Mouse (Mus musculus) midbrain, embryonic 12.5 days (tissue): ENCODE data around the gene Podxl2. TPM values are rescaled to one million over a fixed set of nuclear protein-coding genes. Genes with fewer than 3 reads are reported as not detected.

Experiments used
- ATAC-seq: fragments of 200-750 bp; cut with Nextera tagmentation; 2 replicates; pipeline ENCODE4 v1.8.0; 2017; ENCODE audit warnings: low read depth, moderate TSS enrichment, moderate library complexity; ENCODE audit not compliant: low FRiP score
- H3K27ac ChIP-seq: fragments of 300-500 bp; sonication (generic); replicated peaks from 2 replicates; pipeline ENCODE4 v1.5.1; 2016; ENCODE audit warnings: mild to moderate bottlenecking
- H3K27me3 ChIP-seq: fragments of 300-500 bp; sonication (generic); 2 replicates; pipeline ENCODE4 v1.6.1; 2016; ENCODE audit warnings: mild to moderate bottlenecking
- H3K36me3 ChIP-seq: fragments of 300-500 bp; sonication (generic); 2 replicates; pipeline ENCODE4 v1.6.1; 2016
- H3K4me1 ChIP-seq: fragments of 300-500 bp; sonication (generic); 2 replicates; pipeline ENCODE4 v1.6.1; 2016
- H3K4me2 ChIP-seq: fragments of 300-500 bp; sonication (generic); replicated peaks from 2 replicates; pipeline ENCODE4 v1.6.1; 2016; ENCODE audit warnings: mild to moderate bottlenecking, moderate library complexity
- H3K4me3 ChIP-seq: fragments of 300-500 bp; sonication (generic); 2 replicates; pipeline ENCODE4 v1.5.1; 2016; ENCODE audit warnings: mild to moderate bottlenecking
- H3K9ac ChIP-seq: fragments of 300-500 bp; sonication (generic); replicated peaks from 2 replicates; pipeline ENCODE4 v1.6.1; 2016; ENCODE audit warnings: mild to moderate bottlenecking, moderate library complexity
- H3K9me3 ChIP-seq: fragments of 300-500 bp; sonication (generic); 2 replicates; pipeline ENCODE4 v1.6.1; 2016; ENCODE audit warnings: mild to moderate bottlenecking
- whole genome bisulfite sequencing: fragments of 180-500 bp; shearing (Covaris S2); methylation state at CpG from one replicate; pipeline ENCODE4 v1.1.7; 2016; 5-methylcytosine and 5-hydroxymethylcytosine counted together
- polyA plus RNA-seq: library from polyadenylated mRNA; unstranded; fragments of >200 nt; fragmentation: Nextera tagmentation; extraction: Ambion mirVana; gene quantifications from 2 replicates; pipeline ENCODE4 v1.2.1, GENCODE M21; 2016

The Podxl2 gene
- polyA plus RNA-seq, 1 experiment from 2014 or later: 305 TPM

- Histone ChIP-seq H3K27ac (peak overlapping the region; percentile 82; the same call in 1 of the 2 replicates), H3K36me3 (peaks cover 41% of the 10 kb centered on the region), H3K9me3 (no peaks in the 10 kb centered on the region), H3K27me3 (0 out of 2 replicates have a peak, but pooled peaks cover 6% of the 10 kb centered on the region), H3K9ac (peak overlapping the region; percentile 65; the same call in 1 of the 2 replicates), H3K4me3 (peak overlapping the region; percentile 81), H3K4me2 (peak overlapping the region; percentile 91), H3K4me1 (peaks cover 19% of the 10 kb centered on the region)
- WGBS: 73% methylated on average over 7 of the region's 7 CpGs
- no peak for ATAC-seq
These were observed 31.6 kb downstream of the Podxl2 start for GRCm38 (mm10) chr6:88843241-88843640.

DNA sequence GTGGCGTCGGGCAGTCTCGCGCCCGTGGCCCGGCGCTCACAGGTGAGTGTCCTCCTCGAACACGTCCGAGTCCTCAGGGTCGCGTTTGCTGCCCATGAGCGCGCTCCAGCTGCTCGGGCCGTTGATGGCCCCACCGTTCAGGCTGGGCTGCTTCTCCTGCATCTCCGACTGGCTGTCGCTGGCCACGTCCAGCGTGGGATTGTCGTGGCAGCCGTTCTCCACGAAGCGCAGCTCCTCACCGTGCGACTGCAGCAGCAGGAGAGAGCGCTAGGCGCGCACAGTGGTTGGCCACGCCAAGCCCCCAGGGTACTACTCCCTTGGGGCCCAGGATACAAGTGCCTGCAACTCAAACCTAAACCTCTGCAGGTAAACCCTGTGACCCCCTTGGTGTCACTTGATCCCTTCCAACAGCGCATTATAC, 32.1 kb downstream of the Podxl2 start:
- H3K9me3 ChIP-seq: no peaks in the 10 kb centered on the region
- H3K4me2 ChIP-seq: peak overlapping the region; percentile 91
- H3K27me3 ChIP-seq: 0 out of 2 replicates have a peak, but pooled peaks cover 6% of the 10 kb centered on the region
- no peak for ATAC-seq
- peaks cover 19% of the 10 kb centered on the region for H3K4me1 ChIP-seq
- peak overlapping the region; percentile 81 for H3K4me3 ChIP-seq
- peak overlapping the region; percentile 82 for H3K27ac ChIP-seq
- H3K36me3 ChIP-seq: peaks cover 41% of the 10 kb centered on the region
- WGBS: under 1% methylated on average over 32 of the region's 32 CpGs
- peak overlapping the region; percentile 65 for H3K9ac ChIP-seq

DNA sequence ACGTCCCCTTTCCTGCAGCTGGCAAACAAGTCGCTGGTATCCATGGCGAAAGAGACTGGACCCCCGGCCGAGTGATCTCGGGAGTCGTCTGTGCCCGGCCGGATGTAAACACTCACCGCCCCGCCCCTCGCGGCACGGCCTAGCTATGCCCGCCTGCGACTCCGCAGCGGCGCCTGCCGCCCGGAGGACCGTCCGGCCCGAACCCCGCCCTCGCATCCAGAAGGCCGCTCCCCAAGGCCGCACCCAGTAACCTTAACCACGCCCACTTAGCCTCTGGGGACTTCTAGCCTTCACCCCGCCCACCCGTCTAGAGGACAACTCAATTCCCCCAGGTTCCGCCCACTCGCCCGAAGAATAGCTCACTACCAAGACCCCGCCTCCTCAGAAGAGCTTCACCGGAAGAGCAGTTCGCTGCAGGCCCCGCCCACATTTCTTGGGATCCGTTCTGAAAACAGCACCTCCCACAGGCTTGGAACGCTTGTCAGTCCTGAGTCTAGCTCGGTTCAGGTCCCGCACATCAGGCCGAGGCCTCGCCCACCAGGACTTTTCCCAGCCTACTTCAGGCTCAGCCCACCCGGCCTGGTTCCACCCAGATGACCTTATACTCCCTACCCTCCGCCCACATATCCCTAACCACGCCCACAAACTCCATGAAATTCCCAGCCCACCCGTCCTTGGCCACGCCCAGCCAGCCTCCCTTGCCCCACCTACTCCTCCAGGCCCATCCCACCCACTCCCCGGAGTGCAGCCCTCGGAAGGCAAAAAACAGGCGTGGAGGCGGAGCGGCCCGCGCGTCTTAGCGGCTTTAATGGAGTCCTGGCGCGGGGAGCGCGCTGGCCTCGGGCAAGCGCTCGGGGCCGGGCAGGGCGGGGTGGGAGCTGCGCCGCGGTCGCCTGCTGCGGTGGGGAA, 32.8 kb downstream of the Podxl2 start, which contains the start of gene Abtb1:
TSS of gene Abtb1 (minus strand) at position 204 of the 909 bp plus-strand sequence.
- Histone ChIP-seq H3K27ac (peak within 1 kb of the TSS; percentile 82), H3K4me1 (peaks cover 19% of the 10 kb centered on the region), H3K4me2 (peak within 1 kb of the TSS; percentile 91), H3K9me3 (no peaks in the 10 kb centered on the region), H3K4me3 (peak within 1 kb of the TSS; percentile 81), H3K36me3 (peaks cover 46% of the 10 kb centered on the region), H3K27me3 (0 out of 2 replicates have a peak, but pooled peaks cover 6% of the 10 kb centered on the region), H3K9ac (peak within 1 kb of the TSS; percentile 80)
- WGBS: under 1% methylated on average over 71 of the region's 72 CpGs
- ATAC-seq: peak; percentile 95

GRCm38 (mm10) chr6:88841514-88841780, 33.4 kb downstream of the Podxl2 start:
- H3K4me1 ChIP-seq: peaks cover 19% of the 10 kb centered on the region
- no peaks in the 10 kb centered on the region for H3K9me3 ChIP-seq
- WGBS: under 1% methylated on average over 22 of the region's 22 CpGs

GRCm38 (mm10) chr6:88840791-88841513, 33.9 kb downstream of the Podxl2 start:
- WGBS: 55% methylated on average over 9 of the region's 9 CpGs
- Histone ChIP-seq H3K4me3 (peak overlapping the region; percentile 81), H3K27ac (peak overlapping the region; percentile 82), H3K4me1 (peaks cover 19% of the 10 kb centered on the region), H3K9me3 (no peaks in the 10 kb centered on the region), H3K36me3 (peaks cover 47% of the 10 kb centered on the region), H3K9ac (peak overlapping the region; percentile 80), H3K27me3 (0 out of 2 replicates have a peak, but pooled peaks cover 6% of the 10 kb centered on the region), H3K4me2 (peak overlapping the region; percentile 91)
- no peak for ATAC-seq

More at GRCm38 (mm10) chr6:88841514-88841780, 33.4 kb downstream of the Podxl2 start:
- no peak for ATAC-seq
- peaks cover 47% of the 10 kb centered on the region for H3K36me3 ChIP-seq
- peak overlapping the region; percentile 91 for H3K4me2 ChIP-seq
- peak overlapping the region; percentile 80 for H3K9ac ChIP-seq
- peak overlapping the region; percentile 82 for H3K27ac ChIP-seq
- peak overlapping the region; percentile 81 for H3K4me3 ChIP-seq
- H3K27me3 ChIP-seq: 0 out of 2 replicates have a peak, but pooled peaks cover 6% of the 10 kb centered on the region

DNA sequence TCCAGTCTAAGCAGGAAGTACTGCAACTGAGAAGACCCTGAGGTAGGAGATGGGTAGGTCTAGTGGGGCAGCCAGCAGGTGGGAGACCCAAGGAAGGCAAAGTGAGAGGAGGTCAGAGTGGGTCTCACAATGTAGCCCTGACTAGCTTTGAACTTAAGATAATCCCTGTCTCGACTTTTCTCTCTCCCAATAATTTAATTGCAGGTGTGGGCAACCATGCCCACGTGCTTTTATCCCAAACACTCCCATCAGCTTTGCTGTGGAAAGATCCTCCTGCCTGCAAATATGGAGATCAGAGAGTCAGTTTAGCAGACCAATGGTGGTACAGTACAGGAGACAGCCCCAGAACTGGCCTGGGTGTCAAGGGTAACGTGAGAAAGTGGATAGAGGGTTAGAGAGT, 34.6 kb downstream of the Podxl2 start:
- peaks cover 19% of the 10 kb centered on the region for H3K4me1 ChIP-seq
- no peak overlapping the region for H3K4me3 ChIP-seq
- ATAC-seq: no peak
- peak overlapping the region; percentile 91 for H3K4me2 ChIP-seq
- no peak overlapping the region for H3K9ac ChIP-seq
- no peaks in the 10 kb centered on the region for H3K9me3 ChIP-seq
- no peak overlapping the region for H3K27ac ChIP-seq
- WGBS: 74% methylated on average over 3 of the region's 3 CpGs
- 0 out of 2 replicates have a peak, but pooled peaks cover 6% of the 10 kb centered on the region for H3K27me3 ChIP-seq
- peaks cover 51% of the 10 kb centered on the region for H3K36me3 ChIP-seq

GRCm38 (mm10) chr6:88839135-88839970, 35.5 kb downstream of the Podxl2 start:
- H3K36me3 ChIP-seq: peaks cover 48% of the 10 kb centered on the region
- no peak overlapping the region for H3K4me3 ChIP-seq
- no peak overlapping the region for H3K4me2 ChIP-seq
- H3K9me3 ChIP-seq: no peaks in the 10 kb centered on the region
- 0 out of 2 replicates have a peak, but pooled peaks cover 6% of the 10 kb centered on the region for H3K27me3 ChIP-seq
- H3K9ac ChIP-seq: no peak overlapping the region
- H3K27ac ChIP-seq: no peak overlapping the region
- WGBS: 84% methylated on average over 26 of the region's 26 CpGs
- no peak for ATAC-seq
- H3K4me1 ChIP-seq: peaks cover 19% of the 10 kb centered on the region

DNA sequence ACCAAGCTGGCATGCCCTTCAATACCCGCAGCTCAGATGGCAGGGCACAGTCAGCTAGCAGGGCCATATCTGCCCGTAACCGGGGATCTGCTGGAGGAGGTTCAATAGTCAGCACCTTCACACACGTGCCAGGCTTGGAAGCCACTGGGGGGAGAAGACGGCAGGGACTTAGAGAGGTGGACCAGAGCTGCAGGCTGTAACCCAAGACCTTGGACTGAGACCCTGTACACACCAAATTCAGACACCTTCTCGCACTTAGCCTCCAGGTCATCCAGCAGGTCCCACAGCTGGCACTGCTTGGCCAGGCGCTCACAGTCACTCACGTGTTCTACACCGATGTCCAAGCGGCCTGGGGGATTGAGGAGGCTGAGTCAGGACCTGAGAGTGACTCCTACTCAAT, 36.2 kb downstream of the Podxl2 start:
- H3K4me2 ChIP-seq: no peak overlapping the region
- no peak overlapping the region for H3K4me3 ChIP-seq
- WGBS: 93% methylated on average over 10 of the region's 10 CpGs
- peaks cover 19% of the 10 kb centered on the region for H3K4me1 ChIP-seq
- no peak overlapping the region for H3K27ac ChIP-seq
- ATAC-seq: no peak
- 0 out of 2 replicates have a peak, but pooled peaks cover 3% of the 10 kb centered on the region for H3K27me3 ChIP-seq
- peaks cover 43% of the 10 kb centered on the region for H3K36me3 ChIP-seq
- no peaks in the 10 kb centered on the region for H3K9me3 ChIP-seq
- H3K9ac ChIP-seq: no peak overlapping the region

DNA sequence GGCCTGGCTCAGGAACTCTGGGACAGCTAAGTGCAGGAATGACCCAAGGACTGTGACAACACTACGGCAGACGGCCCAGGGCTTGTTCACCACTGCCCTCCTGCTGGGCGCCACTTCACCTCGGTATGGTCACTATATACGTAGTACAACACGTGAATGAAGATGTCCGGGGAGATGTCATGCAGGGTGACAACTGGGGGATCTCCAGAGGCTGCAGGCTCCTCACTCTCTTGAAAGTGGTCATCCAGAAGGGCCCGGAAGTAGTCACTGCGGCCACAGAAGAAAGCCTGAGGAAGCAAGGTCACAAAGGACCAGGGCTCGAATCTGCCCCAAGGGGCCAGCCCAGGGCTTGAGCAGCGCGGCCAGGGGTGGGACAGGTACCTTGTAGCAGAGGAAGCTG, 36.8 kb downstream of the Podxl2 start:
- Histone ChIP-seq H3K27me3 (no peaks in the 10 kb centered on the region), H3K4me3 (no peak overlapping the region), H3K4me2 (no peak overlapping the region), H3K9ac (no peak overlapping the region), H3K36me3 (peaks cover 43% of the 10 kb centered on the region), H3K4me1 (peaks cover 16% of the 10 kb centered on the region), H3K9me3 (no peaks in the 10 kb centered on the region), H3K27ac (no peak overlapping the region)
- 90% methylated on average over 12 of the region's 12 CpGs for WGBS
- ATAC-seq: no peak

GRCm38 (mm10) chr6:88836178-88836819, 38.5 kb downstream of the Podxl2 start:
- Histone ChIP-seq H3K36me3 (peaks cover 43% of the 10 kb centered on the region), H3K4me1 (peaks cover 11% of the 10 kb centered on the region), H3K27me3 (no peaks in the 10 kb centered on the region), H3K9ac (no peak overlapping the region), H3K4me2 (no peak overlapping the region), H3K9me3 (no peaks in the 10 kb centered on the region), H3K4me3 (no peak overlapping the region), H3K27ac (no peak overlapping the region)
- no peak for ATAC-seq
- WGBS: 91% methylated on average over 28 of the region's 28 CpGs

GRCm38 (mm10) chr6:88835047-88835446, 39.8 kb downstream of the Podxl2 start:
- no peak overlapping the region for H3K4me2 ChIP-seq
- ATAC-seq: no peak
- no peaks in the 10 kb centered on the region for H3K4me1 ChIP-seq
- 72% methylated on average over 5 of the region's 5 CpGs for WGBS
- no peaks in the 10 kb centered on the region for H3K9me3 ChIP-seq
- H3K27me3 ChIP-seq: peaks cover 6% of the 10 kb centered on the region
- peaks cover 43% of the 10 kb centered on the region for H3K36me3 ChIP-seq
- H3K4me3 ChIP-seq: no peak overlapping the region
- no peak overlapping the region for H3K9ac ChIP-seq
- no peak overlapping the region for H3K27ac ChIP-seq
